Mouse (Mus musculus): ENCODE measurements at regions not wholly inside any gene's neighbourhood (a gene's known extent, or its start where the extent isn't known, plus 50 kb on each side); places are given as distances from the start of the nearest gene placed in this dataset.

- DNase-seq (ENCODE audit: low spot score in 2 of 2) = no peak
Measured at GRCm38 (mm10) chr2:173930606-173931177, 145.4 kb upstream of the Stx16 start.

GRCm38 (mm10) chr2:173935706-173936105 lies 140.4 kb upstream of the Stx16 start:
- DNase-seq (ENCODE audit: low spot score in 2 of 2) = peak in 1 of 2 experiments; percentile 3

GRCm38 (mm10) chr2:173937531-173938439 lies 138.3 kb upstream of the Stx16 start:
- peak in 1 of 2 experiments; percentile 12 for DNase-seq (ENCODE audit: low spot score in 2 of 2)

- peak in 1 of 2 experiments; percentile 5 for DNase-seq (ENCODE audit: low spot score in 2 of 2)
Measured at GRCm38 (mm10) chr2:173938440-173938787, 137.7 kb upstream of the Stx16 start.

GRCm38 (mm10) chr2:173945441-173945840 lies 130.7 kb upstream of the Stx16 start:
- DNase-seq (ENCODE audit: low spot score in 2 of 2) = peak in 1 of 2 experiments; percentile 4

GRCm38 (mm10) chr2:173948586-173948985 lies 127.5 kb upstream of the Stx16 start:
- DNase-seq (ENCODE audit: low spot score in 2 of 2) = peak in 1 of 2 experiments; percentile 4

GRCm38 (mm10) chr2:173950164-173950891 lies 125.8 kb upstream of the Stx16 start:
- DNase-seq (ENCODE audit: low spot score in 2 of 2) = peak in 1 of 2 experiments; percentile 1

- DNase-seq (ENCODE audit: low spot score in 2 of 2) = peak in 1 of 2 experiments; percentile 5
Measured at GRCm38 (mm10) chr2:173966111-173966510, 110.0 kb upstream of the Stx16 start.

- no peak for DNase-seq (ENCODE audit: low spot score in 2 of 2)
Measured at GRCm38 (mm10) chr2:173970789-173971188, 105.3 kb upstream of the Stx16 start.

- no peak for DNase-seq (ENCODE audit: low spot score in 2 of 2)
Measured at GRCm38 (mm10) chr2:173976314-173977053, 99.6 kb upstream of the Stx16 start.

GRCm38 (mm10) chr2:173977236-173978053 lies 98.7 kb upstream of the Stx16 start:
- DNase-seq (ENCODE audit: low spot score in 2 of 2) = no peak

- DNase-seq (ENCODE audit: low spot score in 2 of 2) = peak in 1 of 2 experiments; percentile 7
Measured at GRCm38 (mm10) chr2:173978138-173978765, 97.9 kb upstream of the Stx16 start.

- peak in 1 of 2 experiments; percentile 2 for DNase-seq (ENCODE audit: low spot score in 2 of 2)
Measured at GRCm38 (mm10) chr2:173981036-173981435, 95.1 kb upstream of the Stx16 start.

- DNase-seq (ENCODE audit: low spot score in 2 of 2) = no peak
Measured at GRCm38 (mm10) chr2:173987516-173987915, 88.6 kb upstream of the Stx16 start.

GRCm38 (mm10) chr2:173987921-173988320 lies 88.2 kb upstream of the Stx16 start:
- DNase-seq (ENCODE audit: low spot score in 2 of 2) = no peak

- no peak for DNase-seq (ENCODE audit: low spot score in 2 of 2)
Measured at GRCm38 (mm10) chr2:173988641-173989336, 87.3 kb upstream of the Stx16 start.

- no peak for DNase-seq (ENCODE audit: low spot score in 2 of 2)
Measured at GRCm38 (mm10) chr2:173990664-173991063, 85.4 kb upstream of the Stx16 start.

- no peak for DNase-seq (ENCODE audit: low spot score in 2 of 2)
Measured at GRCm38 (mm10) chr2:173991447-173991846, 84.7 kb upstream of the Stx16 start.

GRCm38 (mm10) chr2:173992041-173992440 lies 84.1 kb upstream of the Stx16 start:
- DNase-seq (ENCODE audit: low spot score in 2 of 2) = no peak
